Comparison of ENCODE assay signal across 14 mouse cellular contexts in the genomic region with DNA sequence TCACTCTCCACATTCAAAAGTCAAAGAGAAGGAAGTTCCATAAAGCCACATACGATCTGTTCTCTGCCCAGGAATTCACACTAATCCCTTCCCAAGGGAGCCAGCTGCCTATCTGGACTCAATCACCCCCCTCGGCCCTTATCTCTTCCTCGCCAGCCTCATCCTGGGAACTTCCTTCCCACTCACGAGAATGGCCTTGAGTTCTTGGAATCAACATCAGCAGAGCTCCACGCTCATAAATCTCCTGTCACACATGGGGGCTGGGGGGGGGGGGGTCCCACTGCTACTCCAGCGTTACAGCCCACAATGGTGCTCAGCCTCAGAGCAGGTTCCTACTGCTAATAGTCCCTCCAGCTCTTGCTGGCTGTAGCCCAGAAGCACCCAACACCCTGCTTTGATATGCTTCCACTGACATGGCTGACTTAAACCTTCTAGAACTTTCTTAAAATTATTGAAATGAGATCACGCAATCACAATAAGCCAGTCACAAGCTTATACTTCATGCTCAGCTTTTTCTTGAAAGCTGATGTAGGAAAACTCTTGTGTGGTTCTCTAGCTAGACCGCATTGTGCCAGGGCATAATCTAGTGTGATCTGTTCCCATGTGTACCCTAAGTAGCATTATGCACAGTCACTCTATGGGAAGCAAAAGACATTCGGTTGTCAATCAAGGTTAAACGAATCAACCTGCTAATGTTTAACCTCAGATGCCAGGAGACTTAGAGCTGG.
DNase-seq lines count a peak whose midpoint lies in the region; ATAC-seq and TF ChIP-seq lines count a peak whose summit lies in the region.
"Had no signal": no experiment of that assay in that cellular context is flagged by ENCODE, and none has a peak within 500 bp of the region (broad histone marks: within the 10 kb centered on the region; RNA-seq: fewer than 3 reads in every experiment).

No protein-coding gene starts in this region.

- peak; percentile 84 for TF ChIP-seq EP300 in heart, postnatal 0 days (IDR thresholded peaks at IDR 0.05; ENCODE audit: low read depth)

- peaks cover 94% of the 10 kb centered on the region for H3K36me3 ChIP-seq in heart, postnatal 0 days (replicated peaks; ENCODE audit: control insufficient read depth, insufficient read depth, low read length)
- H3K36me3 ChIP-seq in stomach, embryonic 15.5 days: peaks cover 21% of the 10 kb centered on the region; the same call in 1 of the 2 replicates
- H3K36me3 ChIP-seq in midbrain, embryonic 13.5 days: no peaks in the 10 kb centered on the region
- H3K36me3 ChIP-seq: midbrain, embryonic 12.5 days had no signal

- no peaks in the 10 kb centered on the region for H3K27me3 ChIP-seq in heart, postnatal 0 days (ENCODE audit: control insufficient read depth, insufficient read depth, low read length)
- no peaks in the 10 kb centered on the region for H3K27me3 ChIP-seq in stomach, embryonic 15.5 days (replicated peaks)
- no peaks in the 10 kb centered on the region for H3K27me3 ChIP-seq in midbrain, embryonic 13.5 days
- H3K27me3 ChIP-seq: embryonic facial prominence, embryonic 13.5 days; forebrain, embryonic 13.5 days; limb, embryonic 15.5 days; midbrain, embryonic 12.5 days had no signal

- no peak overlapping the region for H3K4me2 ChIP-seq in heart, postnatal 0 days (ENCODE audit: low read depth, low read length)
- no peak overlapping the region for H3K4me2 ChIP-seq in stomach, embryonic 15.5 days
- H3K4me2 ChIP-seq in midbrain, embryonic 13.5 days (replicated peaks): no peak overlapping the region
- H3K4me2 ChIP-seq: embryonic facial prominence, embryonic 13.5 days; forebrain, embryonic 13.5 days; hindbrain, embryonic 14.5 days; limb, embryonic 15.5 days; midbrain, embryonic 12.5 days had no signal

- no peak for TF ChIP-seq CTCF in heart, postnatal 0 days (IDR thresholded peaks at IDR 0.05; ENCODE audit: low read depth)

- ATAC-seq in heart, postnatal 0 days (ENCODE audit: insufficient read depth, low read depth): no peak
- no peak for ATAC-seq in stomach, embryonic 15.5 days (ENCODE audit: insufficient read depth, low FRiP score, low read depth)
- no peak for ATAC-seq in megakaryocyte-erythroid progenitor cell, adult 5-6 weeks (replicated peaks; ENCODE audit: low FRiP score, low TSS enrichment, poor library complexity, severe bottlenecking)
- no peak for ATAC-seq in midbrain, embryonic 13.5 days
- ATAC-seq: forebrain, embryonic 13.5 days had no signal

- H3K27ac ChIP-seq in heart, postnatal 0 days (ENCODE audit: low read depth): no peak overlapping the region
- 0 out of 2 replicates have a peak overlapping the region, but pooled peaks have one; percentile 9 for H3K27ac ChIP-seq in stomach, embryonic 15.5 days
- no peak overlapping the region for H3K27ac ChIP-seq in midbrain, embryonic 13.5 days
- H3K27ac ChIP-seq: embryonic facial prominence, embryonic 13.5 days; forebrain, embryonic 13.5 days; heart, embryonic 10.5 days; hindbrain, embryonic 14.5 days; limb, embryonic 15.5 days; midbrain, embryonic 12.5 days had no signal

- no peak overlapping the region for H3K9ac ChIP-seq in heart, postnatal 0 days (replicated peaks; ENCODE audit: low read depth, low read length)
- no peak overlapping the region for H3K9ac ChIP-seq in stomach, embryonic 15.5 days
- H3K9ac ChIP-seq in midbrain, embryonic 13.5 days (replicated peaks): no peak overlapping the region
- H3K9ac ChIP-seq: embryonic facial prominence, embryonic 13.5 days; forebrain, embryonic 13.5 days; hindbrain, embryonic 14.5 days; limb, embryonic 15.5 days; midbrain, embryonic 12.5 days had no signal

- H3K4me3 ChIP-seq in heart, postnatal 0 days (ENCODE audit: low read depth, low read length): no peak overlapping the region
- no peak overlapping the region for H3K4me3 ChIP-seq in stomach, embryonic 15.5 days (replicated peaks)
- H3K4me3 ChIP-seq in midbrain, embryonic 13.5 days (replicated peaks): no peak overlapping the region
- H3K4me3 ChIP-seq: embryonic facial prominence, embryonic 13.5 days; forebrain, embryonic 13.5 days; heart, embryonic 10.5 days; limb, embryonic 15.5 days; midbrain, embryonic 12.5 days had no signal

- H3K9me3 ChIP-seq in heart, postnatal 0 days (replicated peaks; ENCODE audit: control insufficient read depth, low read length): no peaks in the 10 kb centered on the region
- no peaks in the 10 kb centered on the region for H3K9me3 ChIP-seq in stomach, embryonic 15.5 days
- no peaks in the 10 kb centered on the region for H3K9me3 ChIP-seq in midbrain, embryonic 13.5 days
- H3K9me3 ChIP-seq: embryonic facial prominence, embryonic 13.5 days; forebrain, embryonic 13.5 days; heart, embryonic 10.5 days; limb, embryonic 15.5 days; midbrain, embryonic 12.5 days had no signal

- WGBS in heart, postnatal 0 days: 45% methylated on average over 10 of the region's 10 CpGs
- 46% methylated on average over 10 of the region's 10 CpGs for whole genome bisulfite sequencing in stomach, embryonic 15.5 days
- WGBS in midbrain, embryonic 13.5 days: 65% methylated on average over 10 of the region's 10 CpGs

- intact Hi-C loops in heart, postnatal 25 days (cut with DNase I): no loop called here

- no peaks in the 10 kb centered on the region for H3K4me1 ChIP-seq in heart, postnatal 0 days (ENCODE audit: control insufficient read depth, insufficient read depth)
- no peaks in the 10 kb centered on the region for H3K4me1 ChIP-seq in stomach, embryonic 15.5 days
- H3K4me1 ChIP-seq in midbrain, embryonic 13.5 days (replicated peaks): no peaks in the 10 kb centered on the region
- H3K4me1 ChIP-seq: embryonic facial prominence, embryonic 13.5 days; forebrain, embryonic 13.5 days; limb, embryonic 15.5 days; midbrain, embryonic 12.5 days had no signal

- DNase-seq in heart, postnatal 0 days (ENCODE audit: low spot score): no peak
- DNase-seq in heart, postnatal 25 days (ENCODE audit: low spot score): no peak
- peak; percentile 62 for DNase-seq in kidney, adult 11 months
- peak; percentile 76 for DNase-seq in kidney, postnatal 14 days
- DNase-seq: cerebellum, adult 18-20 months had no signal

Comparison
In these comparisons a context has a peak if more than half of its experiments do, and no peak if none do; other contexts are left out.
1. DNase-seq: peak in kidney, adult 11 months (single experiment) and kidney, postnatal 14 days (single experiment); none in heart, postnatal 0 days (single experiment) and heart, postnatal 25 days (single experiment).